Mouse (Mus musculus) spleen, postnatal 14 days (tissue): ENCODE data around the gene Il22ra1.
A peak's percentile ranks its signal among the peaks of the same experiment; 100 is the strongest.

Experiments
- DNase-seq, 2 experiments: peaks; one replicate each; pipeline ENCODE4 v3.0.0; 2021 to 2022; ENCODE audit warnings: low spot score in 2 of 2

Il22ra1 gene

GRCm38 (mm10) chr4:135733901-135734300, 5.9 kb downstream of the Il22ra1 start:
- no peak for DNase-seq

- DNase-seq, result no peak
Observed at GRCm38 (mm10) chr4:135736903-135737302, 8.9 kb downstream of the Il22ra1 start.

- no peak for DNase-seq
Observed at GRCm38 (mm10) chr4:135738237-135738636, 10.3 kb downstream of the Il22ra1 start.

- no peak for DNase-seq
Observed at GRCm38 (mm10) chr4:135739148-135739547, 11.2 kb downstream of the Il22ra1 start.

GRCm38 (mm10) chr4:135739672-135740071, 11.7 kb downstream of the Il22ra1 start:
- no peak for DNase-seq

GRCm38 (mm10) chr4:135743520-135743919, 15.5 kb downstream of the Il22ra1 start:
- no peak for DNase-seq

- no peak for DNase-seq
Observed at GRCm38 (mm10) chr4:135744726-135745448, 16.9 kb downstream of the Il22ra1 start.

- no peak for DNase-seq
Observed at GRCm38 (mm10) chr4:135745613-135746012, 17.6 kb downstream of the Il22ra1 start.

GRCm38 (mm10) chr4:135750896-135751295, 22.9 kb downstream of the Il22ra1 start:
- no peak for DNase-seq

- no peak for DNase-seq
Observed at GRCm38 (mm10) chr4:135752106-135752778, 24.3 kb downstream of the Il22ra1 start.

- DNase-seq, result no peak
Observed at GRCm38 (mm10) chr4:135752779-135753164, 24.8 kb downstream of the Il22ra1 start.

- DNase-seq, result no peak
Observed at GRCm38 (mm10) chr4:135758331-135758730, 30.4 kb downstream of the Il22ra1 start.

- no peak for DNase-seq
Observed at GRCm38 (mm10) chr4:135758825-135759224, 30.9 kb downstream of the Il22ra1 start.

GRCm38 (mm10) chr4:135759356-135759976, 31.5 kb downstream of the Il22ra1 start, which contains the start of gene Myom3:
Gene Myom3, plus strand, starts transcription at chr4:135759715.
- DNase-seq, result no peak

- DNase-seq, result no peak
Observed at GRCm38 (mm10) chr4:135761048-135761447, 33.1 kb downstream of the Il22ra1 start.

GRCm38 (mm10) chr4:135761569-135761968, 33.6 kb downstream of the Il22ra1 start:
- DNase-seq, result no peak

- DNase-seq, result peak; percentile 23 to 36
Observed at GRCm38 (mm10) chr4:135762251-135762906, 34.4 kb downstream of the Il22ra1 start.

GRCm38 (mm10) chr4:135764700-135765099, 36.7 kb downstream of the Il22ra1 start:
- no peak for DNase-seq

GRCm38 (mm10) chr4:135765707-135766106, 37.7 kb downstream of the Il22ra1 start:
- no peak for DNase-seq

- no peak for DNase-seq
Observed at GRCm38 (mm10) chr4:135766976-135767375, 39.0 kb downstream of the Il22ra1 start.

- DNase-seq, result peak in 1 of 2 experiments; percentile 10
Observed at GRCm38 (mm10) chr4:135768572-135769526, 40.9 kb downstream of the Il22ra1 start.
